Mouse (Mus musculus) embryonic fibroblast, embryonic 13.5 days (primary cell): ENCODE results near the gene Bmp7. TPM values are rescaled to one million over a fixed set of nuclear protein-coding genes. Genes with fewer than 3 reads are reported as not detected.

Experiments used
- H3K27ac ChIP-seq: 2 replicates; pipeline ENCODE4 v1.5.1; 2012; ENCODE audit warnings: low read length, control low read depth, inconsistent platforms; ENCODE audit not compliant: insufficient read depth
- H3K4me1 ChIP-seq: 2 replicates; pipeline ENCODE4 v1.6.1; 2011; ENCODE audit warnings: low read length; ENCODE audit not compliant: control insufficient read depth, insufficient read depth
- H3K4me3 ChIP-seq: 2 replicates; pipeline ENCODE4 v1.5.1; 2011; ENCODE audit warnings: mild to moderate bottlenecking, control low read depth, low read length; ENCODE audit not compliant: insufficient read depth
- CTCF ChIP-seq: IDR thresholded peaks from 2 replicates; pipeline ENCODE4 v1.5.1; 2011; ENCODE audit warnings: mild to moderate bottlenecking, control low read depth, low read length, moderate library complexity, borderline replicate concordance; ENCODE audit not compliant: insufficient read depth
- POLR2A ChIP-seq: IDR thresholded peaks from 2 replicates; pipeline ENCODE4 v1.6.1; 2011; ENCODE audit warnings: low read depth, mild to moderate bottlenecking, control low read depth, low read length, moderate library complexity
- polyA plus RNA-seq: library from polyadenylated mRNA; stranded (reverse); fragments of >200 nt; gene quantifications from 2 replicates; pipeline ENCODE4 v1.2.4, GENCODE M21; 2011; ENCODE audit warnings: low read depth; ENCODE audit not compliant: missing spikeins, insufficient read length

The Bmp7 gene
- polyA plus RNA-seq, 1 experiment: not detected

DNA sequence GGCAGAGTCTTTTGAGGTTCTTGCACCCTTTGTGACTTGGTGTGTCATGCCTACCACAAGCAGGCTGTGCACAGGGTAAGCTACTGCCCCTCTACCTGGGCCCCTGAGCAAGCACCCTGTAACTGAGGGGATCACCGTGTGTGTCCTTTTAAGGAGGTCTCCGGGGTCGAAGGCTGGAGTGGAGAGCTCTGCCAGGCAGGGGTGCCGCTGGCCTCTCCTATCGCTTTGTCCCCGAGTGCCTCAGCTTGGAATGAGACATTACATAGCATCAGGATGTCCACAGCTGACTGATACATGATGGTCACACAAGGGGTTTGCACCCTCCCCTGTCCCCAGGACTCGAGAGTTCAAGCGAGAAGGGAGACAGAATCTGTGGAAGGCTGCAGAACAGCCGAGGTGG, 96.2 kb downstream of the Bmp7 start:
- TF ChIP-seq POLR2A: no peak
- TF ChIP-seq CTCF: no peak
- Histone ChIP-seq H3K4me1 (no peaks in the 10 kb centered on the region), H3K4me3 (no peak overlapping the region), H3K27ac (no peak overlapping the region)

- no peak overlapping the region for H3K27ac ChIP-seq
- TF ChIP-seq CTCF: no peak
- no peak for TF ChIP-seq POLR2A
- H3K4me1 ChIP-seq: no peaks in the 10 kb centered on the region
- no peak overlapping the region for H3K4me3 ChIP-seq
These were observed 97.8 kb downstream of the Bmp7 start for GRCm38 (mm10) chr2:172842306-172842705.

DNA sequence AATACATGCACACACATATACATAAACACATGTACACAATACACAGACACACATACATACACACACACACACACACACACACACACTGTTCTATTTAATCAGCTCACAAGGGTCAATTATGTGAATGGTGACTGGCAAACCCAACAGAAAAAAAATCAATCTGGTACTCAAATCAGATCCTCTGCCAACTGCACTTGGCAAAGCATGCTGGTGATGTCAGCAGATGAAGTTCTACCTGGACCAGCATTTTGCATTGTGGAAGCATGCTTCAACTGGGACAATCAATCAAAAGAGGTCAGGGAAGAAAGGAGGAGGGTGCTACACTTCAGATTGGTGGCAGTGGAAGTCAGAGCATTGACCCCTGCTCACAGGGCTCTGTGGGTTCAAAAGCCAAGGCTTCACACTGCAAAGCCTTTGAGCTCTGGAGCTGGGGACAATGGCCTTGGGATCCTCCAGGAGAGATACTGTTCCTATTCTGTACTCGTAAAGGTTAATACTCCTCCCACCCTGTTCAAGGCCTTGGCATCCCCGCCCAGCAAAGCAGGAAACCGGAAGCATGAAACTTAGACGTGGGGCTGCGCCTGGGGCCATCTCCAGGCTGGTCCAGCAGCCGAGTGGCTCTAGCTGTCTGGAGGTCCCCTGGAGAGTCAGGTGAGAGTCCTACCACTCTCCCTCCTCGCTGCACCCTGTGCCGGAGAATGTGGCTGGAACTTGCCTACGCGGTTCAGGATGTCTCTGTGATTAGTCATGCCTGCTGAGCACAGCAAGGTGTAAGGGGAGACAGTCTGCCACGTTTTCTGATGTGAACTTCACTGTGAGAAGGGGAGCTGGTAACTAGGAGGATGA, 99.0 kb downstream of the Bmp7 start:
- Histone ChIP-seq H3K27ac (no peak overlapping the region), H3K4me1 (no peaks in the 10 kb centered on the region), H3K4me3 (no peak overlapping the region)
- TF ChIP-seq POLR2A (no peak), CTCF (no peak)

- TF ChIP-seq CTCF (no peak), POLR2A (no peak)
- H3K27ac ChIP-seq: no peak overlapping the region
- no peaks in the 10 kb centered on the region for H3K4me1 ChIP-seq
- no peak overlapping the region for H3K4me3 ChIP-seq
These were observed 100.7 kb downstream of the Bmp7 start for GRCm38 (mm10) chr2:172839317-172839980.

DNA sequence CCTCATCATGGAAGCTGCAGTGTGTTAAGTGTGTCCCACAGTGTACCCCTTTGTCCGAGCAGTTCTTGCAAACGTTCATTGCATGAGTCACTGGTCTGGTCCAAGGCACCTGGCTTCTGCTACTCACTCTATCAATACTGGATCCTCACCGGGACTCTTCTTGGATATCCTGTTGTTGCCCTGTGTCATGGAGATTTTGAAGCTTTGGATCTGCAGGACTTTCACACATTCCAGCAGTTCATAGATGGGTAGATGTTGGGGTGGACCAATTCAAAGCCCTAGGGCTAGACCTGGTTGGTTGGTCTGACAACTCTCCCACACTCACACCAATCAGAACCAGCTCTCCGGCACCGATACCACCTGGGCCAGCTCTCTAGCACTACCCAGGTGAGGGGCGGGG, 103.6 kb downstream of the Bmp7 start:
- H3K4me3 ChIP-seq: no peak overlapping the region
- H3K4me1 ChIP-seq: no peaks in the 10 kb centered on the region
- no peak for TF ChIP-seq CTCF
- no peak overlapping the region for H3K27ac ChIP-seq

DNA sequence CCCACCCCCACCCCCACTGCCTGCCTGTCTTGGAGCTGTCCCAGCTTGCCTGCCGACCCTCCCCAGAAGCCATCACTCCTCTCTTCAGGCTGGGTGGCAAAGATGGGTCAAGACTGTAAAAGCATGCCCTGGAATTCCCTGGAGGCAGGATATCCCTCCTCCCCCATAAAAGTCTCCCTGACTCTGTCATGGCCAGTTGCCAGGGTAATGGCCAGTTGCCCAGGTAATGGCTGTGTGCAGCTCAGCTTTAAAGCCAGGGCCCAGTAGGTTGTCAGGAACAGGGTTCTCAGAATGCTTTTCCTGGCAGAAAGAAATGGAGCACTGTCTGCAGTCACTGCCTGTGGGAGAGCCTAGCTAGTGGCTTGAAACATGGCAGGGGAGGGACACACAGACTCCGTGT, 106.9 kb downstream of the Bmp7 start:
- no peak for TF ChIP-seq CTCF
- TF ChIP-seq POLR2A: no peak
- H3K27ac ChIP-seq: no peak overlapping the region
- no peak overlapping the region for H3K4me3 ChIP-seq
- no peaks in the 10 kb centered on the region for H3K4me1 ChIP-seq

DNA sequence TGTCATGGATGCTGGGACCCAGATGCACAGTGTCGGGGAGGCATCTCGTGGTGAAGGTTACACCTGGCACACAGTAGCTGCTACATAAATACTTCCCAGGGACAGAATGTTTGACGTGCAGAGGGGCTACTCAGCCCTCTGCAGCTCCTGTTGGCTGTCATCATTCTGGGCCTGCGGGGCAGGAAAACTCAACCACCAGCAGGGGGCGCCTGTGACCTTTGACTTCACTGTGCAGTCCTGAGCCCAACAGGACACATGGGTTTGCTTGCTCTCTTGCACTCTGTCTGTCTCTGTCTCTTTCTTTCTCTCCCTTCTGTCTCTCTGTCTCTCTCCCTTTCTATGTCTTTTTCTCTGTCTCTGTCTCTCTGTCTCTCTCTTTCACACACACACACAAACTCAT, 108.4 kb downstream of the Bmp7 start:
- H3K4me1 ChIP-seq: no peaks in the 10 kb centered on the region
- no peak overlapping the region for H3K4me3 ChIP-seq
- H3K27ac ChIP-seq: no peak overlapping the region
- TF ChIP-seq POLR2A (no peak), CTCF (peak; percentile 69)

DNA sequence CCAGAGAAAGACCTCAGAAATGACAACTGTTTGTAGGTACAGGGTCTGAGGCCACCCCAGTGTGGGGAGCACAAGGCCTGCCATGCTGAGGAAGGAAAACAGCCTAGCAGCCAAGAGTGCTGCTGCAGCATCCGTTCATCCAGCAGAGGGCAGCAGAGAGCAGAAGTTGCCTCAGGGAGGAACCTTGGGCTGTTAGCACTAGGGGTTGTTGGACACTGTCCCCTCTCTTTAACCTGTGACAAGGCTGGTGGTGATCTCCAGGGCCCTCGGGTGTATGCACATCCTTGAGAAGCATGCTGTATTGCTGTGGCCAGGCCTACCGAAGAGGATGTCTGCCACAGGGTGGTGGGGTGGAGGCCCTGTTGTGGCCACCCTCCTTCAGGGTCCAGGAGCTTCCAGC, 109.0 kb downstream of the Bmp7 start:
- Histone ChIP-seq H3K4me1 (no peaks in the 10 kb centered on the region), H3K27ac (no peak overlapping the region), H3K4me3 (no peak overlapping the region)
- TF ChIP-seq POLR2A (no peak), CTCF (peak; percentile 99)

DNA sequence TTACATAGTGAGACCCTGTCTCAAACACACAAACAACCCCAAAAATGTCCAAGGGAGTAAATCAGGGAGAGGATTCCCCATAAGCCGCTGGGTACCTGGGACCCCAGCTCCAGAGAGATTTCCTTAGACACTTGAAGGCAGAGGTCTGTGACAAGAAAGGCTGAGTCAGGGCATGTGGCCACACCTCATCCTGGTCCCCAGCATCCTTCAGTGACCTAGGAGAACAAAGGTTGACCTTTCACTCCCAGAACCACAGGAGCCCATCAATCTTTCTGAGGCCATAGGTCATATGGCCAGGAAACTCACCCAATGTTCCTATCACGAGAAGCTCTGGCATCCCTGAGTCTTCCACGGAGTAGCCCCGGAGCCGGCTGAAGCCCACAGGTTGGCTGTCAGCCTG, 111.9 kb downstream of the Bmp7 start:
- no peak overlapping the region for H3K27ac ChIP-seq
- TF ChIP-seq CTCF: no peak
- no peak for TF ChIP-seq POLR2A
- no peaks in the 10 kb centered on the region for H3K4me1 ChIP-seq
- H3K4me3 ChIP-seq: no peak overlapping the region

DNA sequence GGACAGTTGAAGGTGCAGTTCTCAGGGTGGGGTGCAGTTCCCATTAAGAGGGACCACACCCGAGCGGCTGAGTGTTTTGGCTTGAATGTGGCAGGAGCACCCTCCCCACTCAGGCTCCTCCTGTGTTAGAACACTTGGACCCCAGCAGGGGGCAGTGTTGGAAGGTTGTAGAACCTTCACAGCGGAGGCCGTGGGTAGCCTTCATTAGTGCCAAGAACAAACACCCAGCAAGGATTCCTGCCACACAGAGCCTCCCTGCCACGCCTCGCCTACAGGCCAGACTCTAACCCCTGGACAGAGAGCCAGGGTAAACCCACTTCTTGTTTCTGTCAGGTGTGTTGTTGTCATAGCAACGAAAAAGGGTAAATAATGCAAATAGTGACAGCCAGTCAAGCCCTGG, 112.6 kb downstream of the Bmp7 start:
- TF ChIP-seq POLR2A: no peak
- no peak for TF ChIP-seq CTCF
- no peak overlapping the region for H3K4me3 ChIP-seq
- no peaks in the 10 kb centered on the region for H3K4me1 ChIP-seq
- no peak overlapping the region for H3K27ac ChIP-seq
